ENCODE assay signal across 18 mouse cellular contexts in genomic region chr12:30710554-30710953, GRCm38 (mm10).
"Had no signal": no experiment of that assay in that cellular context is flagged by ENCODE, and none has a peak within 500 bp of the region (broad histone marks: within the 10 kb centered on the region; RNA-seq: fewer than 3 reads in every experiment).

No protein-coding gene starts in this region.

- DNase-seq: kidney, adult 8-10 months; kidney, postnatal 10 days; kidney, postnatal 36 days; layer of hippocampus, postnatal 36 days; liver, embryonic 13.5 days; lung, adult 2 months; lung, postnatal 14 days; lung, postnatal 4 days; right cerebral cortex, postnatal 25 days; spleen, adult 18-20 months; thymus, postnatal 25 days had no signal

- H3K9ac ChIP-seq: kidney, embryonic 15.5 days; limb, embryonic 13.5 days; liver, embryonic 13.5 days; midbrain, embryonic 15.5 days; stomach, embryonic 15.5 days had no signal

- H3K4me3 ChIP-seq: kidney, embryonic 15.5 days; left cerebral cortex, adult 2 months; limb, embryonic 10.5 days; limb, embryonic 13.5 days; liver, embryonic 13.5 days; midbrain, embryonic 15.5 days; stomach, embryonic 15.5 days had no signal

- H3K4me1 ChIP-seq: kidney, embryonic 15.5 days; liver, embryonic 13.5 days; midbrain, embryonic 15.5 days; stomach, embryonic 15.5 days had no signal

- H3K4me2 ChIP-seq: kidney, embryonic 15.5 days; limb, embryonic 13.5 days; liver, embryonic 13.5 days; midbrain, embryonic 11.5 days; midbrain, embryonic 15.5 days; stomach, embryonic 15.5 days had no signal

- H3K27me3 ChIP-seq: kidney, embryonic 15.5 days; limb, embryonic 13.5 days; liver, embryonic 13.5 days; midbrain, embryonic 15.5 days; stomach, embryonic 15.5 days had no signal

- H3K27ac ChIP-seq: kidney, embryonic 15.5 days; left cerebral cortex, adult 2 months; limb, embryonic 10.5 days; limb, embryonic 13.5 days; liver, embryonic 13.5 days; midbrain, embryonic 15.5 days; stomach, embryonic 15.5 days had no signal

- H3K9me3 ChIP-seq: kidney, embryonic 15.5 days; limb, embryonic 10.5 days; limb, embryonic 13.5 days; liver, embryonic 13.5 days; midbrain, embryonic 15.5 days; stomach, embryonic 15.5 days had no signal

- H3K36me3 ChIP-seq: kidney, embryonic 15.5 days; limb, embryonic 10.5 days; limb, embryonic 13.5 days; liver, embryonic 13.5 days; midbrain, embryonic 15.5 days; stomach, embryonic 15.5 days had no signal

- ATAC-seq: midbrain, embryonic 15.5 days had no signal
